Mouse (Mus musculus) kidney, adult 2 months (tissue): ENCODE results near the gene Fam163a.

Experiments used
- CTCF ChIP-seq: fragments of 200-500 bp; conservative IDR thresholded peaks from 2 replicates; pipeline ENCODE4 v1.5.1; 2011; ENCODE audit warnings: low read depth, mild to moderate bottlenecking, control low read depth, low read length, moderate library complexity, mixed read lengths; ENCODE audit not compliant: insufficient read depth, insufficient read length
- POLR2A ChIP-seq: fragments of 200-500 bp; IDR thresholded peaks from one replicate; pipeline ENCODE4 v1.6.1; 2011; ENCODE audit warnings: low read depth, low read length, control low read depth

DNA sequence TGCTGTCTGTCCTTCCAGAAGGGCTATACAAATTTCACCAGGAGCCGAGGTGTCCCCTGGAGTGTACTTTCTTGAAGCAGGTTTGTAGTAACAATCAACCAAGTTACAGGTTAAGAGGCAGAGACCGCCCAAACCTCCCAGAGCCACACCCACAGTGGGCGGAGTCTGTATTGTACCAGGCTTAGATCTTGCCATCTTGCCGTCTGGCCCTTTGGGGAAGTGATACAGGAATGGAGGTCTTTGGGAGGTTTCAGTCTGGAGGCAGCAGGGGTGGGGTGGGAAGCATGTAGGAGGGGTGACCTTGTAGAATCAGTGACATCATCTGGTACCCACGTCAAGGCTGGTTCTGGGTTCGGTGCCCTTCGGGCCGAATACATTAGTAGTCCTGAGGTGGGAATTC, 115.3 kb downstream of the Fam163a start:
- TF ChIP-seq CTCF: no peak
- no peak for TF ChIP-seq POLR2A
